Mouse (Mus musculus): ENCODE results near the gene Akr1cl.

DNA sequence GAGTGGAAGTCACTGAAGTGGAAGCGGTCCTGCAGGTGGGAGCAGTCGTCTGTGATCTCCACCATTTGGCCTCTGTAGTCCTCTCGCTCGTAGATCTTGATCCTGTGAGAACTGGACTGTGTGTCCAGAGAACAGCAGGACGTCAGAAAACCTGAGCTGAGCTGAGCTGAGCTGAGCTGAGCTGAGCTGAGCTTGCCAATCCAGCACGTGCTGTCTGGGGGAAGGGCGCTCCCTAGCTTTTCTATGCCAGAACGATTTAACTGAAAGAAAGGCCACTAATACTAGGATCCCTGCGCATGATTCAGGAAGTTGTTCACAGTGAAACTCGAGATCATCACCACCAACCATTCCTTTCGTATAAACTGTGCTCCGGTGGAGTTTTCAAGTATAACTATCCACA, 16.2 kb upstream of the Akr1cl start:
- no peak for TF ChIP-seq CTCF (IDR thresholded peaks at IDR 0.05; ENCODE audit: control insufficient read depth, insufficient read depth, insufficient read length)
- TF ChIP-seq CEBPB (IDR thresholded peaks at IDR 0.05; ENCODE audit: low read depth) = no peak
